Mouse (Mus musculus): ENCODE results near the gene Ctrl.
A peak's percentile ranks its signal among the peaks of the same experiment; 100 is the strongest.

Ctrl gene

DNA sequence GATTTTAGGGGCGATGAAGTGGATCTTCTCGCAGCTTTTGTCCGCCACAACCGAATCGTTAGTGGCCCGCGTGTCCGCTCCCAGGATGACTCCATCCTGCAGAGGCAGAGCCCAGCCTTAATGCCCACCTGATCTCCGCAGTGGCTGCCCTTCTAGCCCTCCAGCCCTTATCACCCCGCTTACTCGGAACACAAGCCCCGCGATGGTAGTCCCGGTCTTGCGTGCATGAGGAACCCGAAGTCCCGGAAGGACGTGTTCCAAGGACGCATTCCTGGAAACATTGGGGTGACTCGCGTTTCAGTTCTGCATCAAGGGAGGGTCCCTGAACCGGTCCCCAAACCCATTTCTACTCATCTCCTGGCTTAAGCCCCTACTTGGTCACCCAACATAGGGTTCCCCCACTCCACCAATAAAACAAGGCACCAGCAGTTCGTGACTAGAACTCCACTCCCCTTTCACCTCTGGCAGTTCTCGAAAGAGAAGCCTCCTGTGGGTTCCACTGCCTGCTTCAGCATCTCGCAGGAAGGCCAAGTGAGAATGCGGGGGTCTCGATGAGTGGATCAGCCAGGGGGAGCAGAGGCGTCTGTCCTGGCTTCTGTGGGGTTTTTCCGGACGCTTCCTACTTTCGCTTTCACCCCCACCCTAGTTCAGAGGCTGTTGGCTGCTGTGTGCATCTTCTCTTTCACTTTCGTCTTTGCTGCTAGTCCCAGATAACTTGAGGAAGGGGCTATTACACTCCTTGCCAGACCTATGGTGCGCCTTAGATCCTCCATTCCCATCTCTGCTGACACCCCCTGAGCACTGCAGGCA lies 4.0 kb upstream of the Ctrl start:
- no peak for DNase-seq (ENCODE audit: low read depth, low spot score)

DNA sequence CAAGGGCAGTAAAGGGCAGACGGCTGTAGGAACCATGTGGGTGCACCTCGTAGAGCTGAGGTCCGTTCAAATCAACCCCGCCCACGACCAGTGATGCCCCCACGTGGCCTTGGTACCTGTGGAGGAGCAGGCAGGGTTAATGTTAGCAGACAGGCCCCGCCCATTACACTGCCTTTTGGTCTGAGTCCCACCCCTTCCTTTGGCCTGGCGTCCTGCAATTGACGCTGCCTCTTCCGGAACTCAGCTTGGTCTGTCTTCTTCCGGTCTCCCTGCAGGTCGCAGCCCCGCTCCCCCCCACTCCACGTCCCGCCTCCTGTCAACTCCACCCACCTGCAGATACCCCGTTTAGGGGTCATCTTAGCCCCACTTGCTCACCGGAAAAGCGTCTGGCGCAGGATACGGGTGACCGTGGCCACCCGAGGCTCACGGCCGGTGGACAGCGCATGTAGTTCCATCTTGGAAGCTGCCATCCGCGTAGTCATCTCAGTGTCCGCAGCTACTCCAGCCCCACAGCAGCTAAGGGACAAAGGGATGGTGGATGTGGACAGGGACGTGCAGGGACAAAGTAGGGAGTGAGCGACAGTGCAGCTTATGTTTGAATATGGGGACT lies 3.3 kb upstream of the Ctrl start:
- peak; percentile 83 for DNase-seq (ENCODE audit: low read depth, low spot score)

DNA sequence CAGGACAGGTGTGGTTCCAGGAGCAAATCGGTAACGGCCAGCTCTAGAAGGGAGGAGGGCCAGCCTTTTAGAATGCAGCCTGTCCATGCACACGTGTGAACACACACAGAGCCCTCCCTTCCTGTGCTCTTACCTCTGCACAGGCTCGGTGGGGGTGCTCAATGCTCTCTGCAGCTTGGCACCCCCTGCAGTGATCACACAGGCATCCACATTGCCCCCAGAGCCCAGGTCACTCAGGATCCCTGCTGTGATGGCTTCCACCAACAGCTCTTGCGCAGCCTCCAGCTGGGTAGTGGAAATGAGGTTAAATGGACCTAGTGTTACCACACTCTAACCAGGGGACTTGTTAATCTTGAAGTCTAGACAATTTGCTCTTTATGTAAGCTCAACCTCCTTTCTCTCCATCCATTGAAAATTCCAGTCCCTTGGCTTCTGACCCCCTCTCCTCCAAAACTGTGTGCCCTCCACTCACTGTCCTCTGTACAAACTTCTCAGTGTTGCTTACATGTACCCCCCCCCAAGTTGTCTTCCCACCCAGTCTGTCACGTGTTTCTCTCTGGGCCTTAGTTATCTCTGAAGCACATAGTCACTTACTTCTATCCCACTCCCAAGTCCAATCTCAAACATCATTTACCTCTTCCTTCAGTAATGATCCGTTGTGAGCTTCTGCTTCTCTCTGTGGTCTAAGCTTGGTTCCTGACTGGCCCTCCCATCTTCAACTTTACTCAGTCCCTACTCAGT lies 2.4 kb upstream of the Ctrl start:
- no peak for DNase-seq (ENCODE audit: low read depth, low spot score)

DNA sequence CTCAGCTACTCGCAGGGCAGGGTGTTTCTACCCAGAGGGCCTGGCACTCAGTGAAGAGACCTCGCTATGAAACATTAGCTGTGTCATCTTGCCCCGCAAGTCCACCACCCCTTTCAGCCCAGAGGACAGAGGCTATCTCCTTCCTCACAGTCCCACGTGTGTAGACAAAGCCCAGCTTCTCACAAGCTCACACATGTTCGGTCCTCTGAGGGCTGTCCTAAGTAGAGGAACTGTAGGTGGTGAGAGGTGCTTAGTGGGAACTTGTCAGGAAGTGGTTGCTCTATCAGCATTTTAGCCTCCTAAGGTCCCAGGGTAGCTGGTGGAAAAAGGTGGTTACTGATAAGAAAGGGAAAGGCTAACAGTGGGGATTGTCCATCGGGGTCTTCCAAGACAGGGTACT lies 1.4 kb upstream of the Ctrl start:
- no peak for DNase-seq (ENCODE audit: low read depth, low spot score)

DNA sequence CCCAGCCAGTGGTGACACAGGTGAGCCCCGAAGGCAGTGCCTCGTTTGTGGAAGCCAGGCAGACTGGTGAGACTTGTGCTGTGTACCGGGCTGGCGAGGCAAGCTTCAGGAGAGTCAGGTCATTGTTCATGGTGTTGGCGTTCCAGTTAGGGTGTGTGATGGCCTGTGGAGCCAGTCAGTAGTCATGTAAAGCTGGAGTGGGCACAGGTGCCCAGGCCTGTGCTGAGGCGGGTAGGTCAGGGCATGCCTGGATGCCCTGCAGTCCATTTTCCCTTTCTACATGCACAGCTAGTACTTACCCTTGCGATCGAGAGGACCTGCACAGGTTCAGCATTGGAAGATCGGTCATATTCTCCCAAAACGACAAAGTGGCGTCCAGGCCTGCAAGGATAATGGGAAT lies 1.1 kb downstream of the Ctrl start:
- DNase-seq (ENCODE audit: low read depth, low spot score) = no peak

DNA sequence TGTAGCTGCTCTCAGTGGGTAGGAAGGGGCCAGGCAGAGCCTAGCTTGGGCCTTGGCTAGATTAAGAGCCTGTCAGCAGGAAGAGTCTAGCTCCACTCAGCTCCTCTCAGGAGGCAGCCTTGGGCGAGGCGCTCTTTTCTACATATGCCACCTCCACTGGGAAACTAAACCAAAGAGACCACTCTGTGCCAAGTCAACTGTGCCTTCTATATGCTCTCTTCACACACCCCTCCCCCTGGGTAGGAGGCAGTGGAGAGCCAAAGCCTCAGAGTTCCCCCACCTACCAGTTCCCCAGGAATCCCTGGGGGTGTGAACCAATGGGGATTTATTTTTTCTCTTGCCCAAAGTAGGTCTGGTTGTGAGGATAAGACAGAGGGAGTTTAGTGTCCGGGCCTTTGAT lies 2.4 kb downstream of the Ctrl start:
- no peak for DNase-seq (ENCODE audit: low read depth, low spot score)

DNA sequence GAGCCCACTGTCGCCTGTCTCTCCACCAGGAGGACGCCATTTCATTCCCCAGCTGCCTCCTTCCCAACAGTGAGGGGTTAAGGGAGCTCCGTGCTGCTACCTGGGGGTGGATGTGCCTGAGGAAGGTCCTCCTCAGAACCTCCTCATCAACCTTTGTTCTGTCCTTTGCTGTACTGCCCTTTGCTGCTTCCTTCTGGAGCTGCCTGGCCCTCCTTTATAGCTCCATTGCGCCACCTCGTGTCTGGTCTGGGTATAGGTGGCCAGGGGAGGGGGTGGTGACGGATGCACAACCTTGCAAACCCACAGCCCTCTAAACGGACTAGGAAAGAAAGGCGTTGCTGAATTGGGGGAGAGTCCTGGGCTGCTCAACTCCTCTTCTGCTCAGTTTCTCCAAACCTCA lies 3.1 kb downstream of the Ctrl start:
- DNase-seq (ENCODE audit: low read depth, low spot score) = peak; percentile 65

DNA sequence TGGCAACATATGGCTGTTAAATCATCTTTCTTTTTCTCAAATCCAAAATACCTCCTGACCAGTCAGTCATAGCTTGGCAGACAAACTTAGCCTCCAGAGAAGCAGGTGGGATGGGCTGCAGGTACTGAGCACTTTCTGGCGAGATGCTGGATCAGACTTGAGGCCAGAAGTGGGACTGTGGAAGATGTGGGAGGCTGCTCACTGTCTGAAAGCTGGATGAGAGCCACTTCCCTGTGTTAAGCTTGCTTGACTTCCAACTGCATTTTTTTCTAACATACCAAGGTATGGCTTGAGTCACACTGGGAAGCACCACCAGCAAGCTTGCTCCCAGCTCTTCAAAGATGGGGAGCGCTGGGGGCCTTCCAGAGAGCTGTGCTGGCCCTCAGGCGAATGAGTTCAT lies 8.5 kb downstream of the Ctrl start:
- no peak for DNase-seq (ENCODE audit: low read depth, low spot score)

DNA sequence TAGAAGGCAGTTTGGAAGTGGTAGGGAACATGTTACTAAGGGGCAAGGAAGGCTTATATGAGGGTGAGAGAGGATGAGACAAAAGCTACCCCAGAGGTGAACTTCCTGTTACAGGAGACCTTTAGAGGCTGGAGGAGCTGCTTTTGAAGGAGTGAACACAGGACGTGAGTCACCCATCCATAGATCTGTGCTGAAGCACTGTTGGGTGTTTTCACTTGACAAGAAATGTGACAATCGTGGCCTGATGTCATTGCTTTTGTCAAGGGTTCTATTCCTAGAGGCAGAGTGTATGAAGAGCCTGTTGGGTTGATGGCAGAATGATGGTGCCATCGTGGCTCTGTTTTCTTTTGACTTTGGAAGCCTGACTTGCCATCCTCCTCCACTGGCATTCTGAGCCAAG lies 14.3 kb downstream of the Ctrl start:
- DNase-seq (ENCODE audit: low read depth, low spot score) = no peak

DNA sequence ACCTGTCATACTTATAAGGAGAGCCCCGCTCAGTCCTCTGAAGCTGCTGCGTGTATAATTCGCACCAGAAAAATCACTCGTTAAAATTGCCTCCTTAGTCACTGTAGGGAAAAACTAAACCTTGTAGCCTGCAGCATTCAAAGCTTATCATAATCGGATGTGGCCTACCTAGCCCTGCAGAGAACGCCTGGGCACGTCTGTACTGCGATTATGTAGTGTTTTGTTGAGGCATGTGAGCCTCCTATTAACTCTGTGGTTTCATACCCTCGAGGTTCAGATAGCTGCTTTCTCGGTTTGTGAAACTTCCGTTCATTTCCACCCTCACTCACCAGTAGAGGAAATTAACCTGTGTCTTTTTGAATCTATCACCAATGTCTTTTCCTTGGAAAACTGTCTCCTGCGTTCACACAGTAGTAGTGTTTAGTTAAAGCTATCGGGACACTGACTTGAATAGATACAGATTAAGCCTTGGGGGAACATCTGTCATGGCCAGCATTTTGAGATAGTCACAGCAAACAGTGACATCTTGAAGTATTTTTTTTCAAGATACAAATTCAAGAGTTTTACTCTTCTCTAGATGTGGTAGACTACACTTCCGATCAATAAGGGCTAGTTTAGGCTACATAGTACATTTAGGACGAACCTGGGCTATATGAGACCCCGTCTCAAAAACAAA lies 32.6 kb downstream of the Ctrl start:
- DNase-seq (ENCODE audit: low read depth, low spot score) = no peak

DNA sequence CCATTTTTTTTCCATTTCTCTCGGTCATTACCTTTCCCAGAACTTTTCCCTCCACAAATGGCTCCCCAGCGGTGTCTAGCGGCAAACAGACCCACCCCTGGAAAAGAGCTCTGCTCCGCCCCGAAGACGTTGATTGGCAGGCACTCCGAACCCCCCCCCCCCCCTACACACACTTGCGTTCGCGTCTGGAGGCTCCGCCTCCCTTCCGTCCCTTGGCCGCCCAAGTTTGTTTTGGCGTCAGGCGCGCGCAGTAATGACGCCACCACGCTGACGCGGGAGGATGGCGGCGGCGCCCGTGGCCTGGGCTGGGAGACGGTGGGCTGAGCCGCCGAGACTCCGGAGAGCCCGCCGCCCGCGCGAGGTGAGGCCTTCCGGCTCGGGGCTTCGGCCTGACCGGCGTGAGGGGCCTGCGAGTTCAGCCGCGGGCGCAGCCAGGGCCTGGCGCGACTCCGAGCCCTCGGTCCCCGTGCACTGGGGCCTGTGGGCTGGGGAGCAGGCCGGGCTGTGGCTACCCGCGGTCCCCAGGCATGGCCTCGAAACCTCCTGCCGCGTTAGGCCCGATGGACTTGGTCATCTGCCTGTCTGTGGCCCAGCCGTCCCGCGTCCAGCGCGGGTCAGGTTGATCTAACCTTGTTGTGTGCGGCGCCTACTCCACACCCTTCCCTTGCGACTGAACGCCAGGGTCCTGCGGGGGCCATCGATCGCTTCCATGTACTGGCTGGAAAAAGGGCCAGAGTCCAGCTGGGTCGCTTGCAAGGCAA lies 33.3 kb downstream of the Ctrl start, which contains the start of gene Pskh1:
Gene Pskh1, plus strand, starts transcription at position 262 of the 761 bp plus-strand sequence.
- DNase-seq (ENCODE audit: low read depth, low spot score) = peak; percentile 92

DNA sequence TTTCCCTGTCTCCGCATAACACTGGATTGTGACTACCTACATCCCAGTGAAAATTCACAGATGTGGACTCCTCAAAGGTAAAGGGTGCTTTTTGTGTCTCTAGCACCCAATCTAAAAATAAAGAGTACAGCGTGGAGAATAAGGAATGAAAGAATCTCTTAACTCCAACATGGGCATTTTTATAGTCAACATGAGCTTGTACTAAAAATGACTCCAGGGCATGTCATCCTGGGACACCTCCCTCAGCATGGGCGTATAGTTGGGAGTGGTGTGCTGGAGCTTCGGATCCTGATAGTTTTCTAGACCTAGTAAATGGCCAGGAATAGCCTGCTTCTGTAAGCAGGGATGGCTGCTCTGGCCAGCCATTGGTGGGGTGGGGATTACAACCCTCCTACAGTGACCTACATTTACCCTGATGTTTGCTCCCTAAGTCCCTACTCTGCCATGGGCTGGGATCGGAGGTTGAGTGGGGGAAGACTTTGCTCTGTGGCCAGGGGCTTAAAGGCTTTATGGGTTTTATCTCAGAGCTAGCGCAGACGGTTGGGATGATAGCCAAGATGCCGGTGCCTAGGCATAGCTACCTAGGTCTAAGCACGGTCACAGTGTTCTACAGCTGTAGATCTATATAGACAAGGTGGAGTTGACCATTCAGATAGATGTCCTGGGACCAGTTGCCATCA lies 35.7 kb downstream of the Ctrl start:
- no peak for DNase-seq (ENCODE audit: low read depth, low spot score)

DNA sequence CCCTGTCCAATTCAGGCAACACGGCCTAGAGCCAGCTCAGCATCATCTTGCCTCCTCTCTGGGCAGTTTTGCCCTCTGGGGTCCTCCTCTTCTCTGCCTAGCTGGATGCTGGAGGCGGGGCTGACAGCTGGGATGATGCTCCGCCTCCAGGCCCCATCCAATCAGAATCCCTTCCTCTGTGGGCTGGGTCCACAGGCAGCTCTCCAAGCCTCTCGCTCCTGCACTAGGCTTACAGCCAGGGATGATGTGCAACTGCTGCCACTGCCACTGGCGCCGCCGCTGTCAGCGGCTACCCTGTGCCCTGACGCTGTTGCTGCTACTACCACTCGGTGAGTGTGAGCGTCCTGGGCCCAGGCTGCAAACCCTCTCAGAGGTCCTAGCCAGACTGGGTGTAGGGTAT lies 40.3 kb downstream of the Ctrl start, which contains the start of gene Nrn1l:
Gene Nrn1l, plus strand, starts transcription at position 229 of the 400 bp plus-strand sequence.
- DNase-seq (ENCODE audit: low read depth, low spot score) = peak; percentile 76

DNA sequence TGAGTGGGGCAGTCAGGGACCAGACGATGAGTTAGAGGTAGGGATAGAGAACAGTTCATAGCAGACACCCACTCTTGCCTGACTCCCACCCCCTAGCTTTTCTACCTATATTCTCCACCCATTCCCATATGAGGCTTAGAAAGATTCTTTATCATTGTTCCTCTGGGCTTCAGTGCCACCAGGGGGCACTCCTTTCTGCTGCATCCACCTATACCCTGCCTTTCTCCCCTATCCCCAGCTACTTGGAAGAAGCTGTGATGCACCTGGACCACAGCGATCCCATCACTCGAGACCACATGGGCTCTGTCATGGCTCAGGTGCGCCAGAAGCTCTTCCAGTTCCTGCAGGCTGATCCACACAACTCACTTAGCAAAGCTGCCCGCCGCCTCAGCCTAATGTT lies 41.2 kb downstream of the Ctrl start:
- no peak for DNase-seq (ENCODE audit: low read depth, low spot score)

DNA sequence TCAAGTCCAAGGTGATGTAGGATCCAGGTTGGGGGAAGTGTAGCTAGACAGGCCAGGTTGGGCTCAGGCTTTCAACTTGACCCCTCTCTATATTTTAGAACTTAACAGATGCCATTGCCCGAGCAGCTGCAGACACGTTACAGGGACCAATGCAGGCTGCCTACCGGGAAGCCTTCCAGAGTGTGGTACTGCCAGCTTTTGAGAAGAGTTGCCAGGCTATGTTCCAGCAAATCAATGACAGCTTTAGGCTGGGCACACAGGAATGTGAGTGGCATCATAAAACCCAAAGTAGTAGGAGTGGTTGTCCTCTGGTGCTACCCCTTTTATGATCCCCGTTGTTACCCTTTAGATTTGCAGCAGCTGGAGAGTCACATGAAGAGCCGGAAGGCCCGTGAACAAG lies 42.8 kb downstream of the Ctrl start:
- no peak for DNase-seq (ENCODE audit: low read depth, low spot score)

DNA sequence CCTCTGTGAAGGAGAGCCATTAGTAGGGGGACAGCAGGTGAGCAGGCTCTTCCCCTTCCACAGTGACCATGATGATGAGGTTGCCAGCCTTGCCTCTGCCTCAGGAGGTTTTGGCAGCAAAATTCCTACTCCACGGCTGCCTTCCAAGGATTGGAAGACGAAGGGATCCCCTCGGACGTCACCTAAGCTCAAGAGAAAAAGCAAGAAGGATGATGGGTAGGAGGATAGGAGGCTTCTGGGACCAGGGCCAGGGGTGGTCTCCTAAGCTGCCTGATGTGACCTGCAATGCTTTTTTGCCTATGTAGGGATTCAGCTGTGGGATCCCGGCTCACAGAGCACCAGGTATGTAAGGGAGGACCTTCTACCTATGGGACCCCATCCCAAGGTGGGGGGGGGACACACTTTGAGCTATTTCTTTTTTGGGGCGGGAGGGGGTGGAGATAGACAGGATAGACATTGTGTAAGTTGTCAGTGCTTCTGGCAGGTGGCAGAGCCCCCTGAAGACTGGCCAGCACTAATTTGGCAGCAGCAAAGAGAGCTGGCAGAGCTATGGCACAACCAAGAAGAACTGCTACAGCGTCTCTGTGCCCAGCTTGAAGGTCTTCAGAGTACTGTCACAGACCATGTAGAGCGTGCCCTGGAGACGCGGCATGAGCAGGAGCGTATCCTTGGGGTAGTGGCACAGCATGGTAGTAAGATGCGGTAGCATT lies 43.8 kb downstream of the Ctrl start:
- no peak for DNase-seq (ENCODE audit: low read depth, low spot score)

All from WW6 (cell line).